Mouse (Mus musculus) midbrain, embryonic 15.5 days (tissue): ENCODE measurements around the gene Gm17359. TPM values are rescaled to one million over a fixed set of nuclear protein-coding genes. Genes with fewer than 3 reads are reported as not detected.

Source experiments
- ATAC-seq: fragments of 200-750 bp; cut with Nextera tagmentation; replicated peaks from 2 replicates; pipeline ENCODE4 v1.8.0; 2017; ENCODE audit warnings: moderate TSS enrichment
- H3K27ac ChIP-seq: fragments of 300-500 bp; sonication (generic); 2 replicates; pipeline ENCODE4 v1.5.1; 2015; ENCODE audit warnings: mild to moderate bottlenecking, inconsistent platforms
- H3K27me3 ChIP-seq: fragments of 300-500 bp; sonication (generic); replicated peaks from 2 replicates; pipeline ENCODE4 v1.6.1; 2015; ENCODE audit warnings: inconsistent platforms
- H3K36me3 ChIP-seq: fragments of 300-500 bp; sonication (generic); replicated peaks from 2 replicates; pipeline ENCODE4 v1.6.1; 2015; ENCODE audit warnings: inconsistent platforms
- H3K4me1 ChIP-seq: fragments of 300-500 bp; sonication (generic); 2 replicates; pipeline ENCODE4 v1.6.1; 2015; ENCODE audit warnings: inconsistent platforms
- H3K4me2 ChIP-seq: fragments of 300-500 bp; sonication (generic); 2 replicates; pipeline ENCODE4 v1.6.1; 2015; ENCODE audit warnings: inconsistent platforms, mild to moderate bottlenecking, moderate library complexity
- H3K4me3 ChIP-seq: fragments of 300-500 bp; sonication (generic); 2 replicates; pipeline ENCODE4 v1.5.1; 2015; ENCODE audit warnings: mild to moderate bottlenecking, inconsistent platforms
- H3K9ac ChIP-seq: fragments of 300-500 bp; sonication (generic); 2 replicates; pipeline ENCODE4 v1.6.1; 2015; ENCODE audit warnings: mild to moderate bottlenecking, inconsistent platforms
- H3K9me3 ChIP-seq: fragments of 300-500 bp; sonication (generic); 2 replicates; pipeline ENCODE4 v1.6.1; 2016; ENCODE audit warnings: inconsistent platforms
- WGBS: fragments of 180-500 bp; shearing (Covaris S2); methylation state at CpG from one replicate; pipeline ENCODE4 v1.1.7; 2015; ENCODE audit warnings: mixed read lengths; 5-methylcytosine and 5-hydroxymethylcytosine counted together
- polyA plus RNA-seq: library from polyadenylated mRNA; unstranded; fragments of >200 nt; fragmentation: Nextera tagmentation; extraction: Ambion mirVana; gene quantifications from 2 replicates; pipeline ENCODE4 v1.2.1, GENCODE M21; 2015

Gm17359 gene
- polyA plus RNA-seq, 1 experiment from 2014 or later: not detected

- peaks cover 12% of the 10 kb centered on the region for H3K4me1 ChIP-seq
- no peak for ATAC-seq
- no peak overlapping the region for H3K9ac ChIP-seq
- H3K4me2 ChIP-seq: no peak overlapping the region
- H3K9me3 ChIP-seq: no peaks in the 10 kb centered on the region
- H3K27ac ChIP-seq: no peak overlapping the region
- H3K27me3 ChIP-seq: no peaks in the 10 kb centered on the region
- no peak overlapping the region for H3K4me3 ChIP-seq
- H3K36me3 ChIP-seq: no peaks in the 10 kb centered on the region
Observed at GRCm38 (mm10) chr3:79311895-79312294, 24.6 kb upstream of the Gm17359 start.

- H3K36me3 ChIP-seq: no peaks in the 10 kb centered on the region
- peaks cover 12% of the 10 kb centered on the region for H3K4me1 ChIP-seq
- no peaks in the 10 kb centered on the region for H3K9me3 ChIP-seq
- H3K27ac ChIP-seq: peak overlapping the region; percentile 34; the same call in 1 of the 2 replicates
- H3K27me3 ChIP-seq: no peaks in the 10 kb centered on the region
- 39% methylated on average over 10 of the region's 10 CpGs for WGBS
- no peak overlapping the region for H3K9ac ChIP-seq
- no peak overlapping the region for H3K4me2 ChIP-seq
- peak; percentile 86 for ATAC-seq
- H3K4me3 ChIP-seq: no peak overlapping the region
Observed at GRCm38 (mm10) chr3:79314006-79314698, 22.3 kb upstream of the Gm17359 start.

- no peaks in the 10 kb centered on the region for H3K9me3 ChIP-seq
- no peaks in the 10 kb centered on the region for H3K36me3 ChIP-seq
- no peaks in the 10 kb centered on the region for H3K27me3 ChIP-seq
- no peak overlapping the region for H3K9ac ChIP-seq
- 35% methylated on average over 10 of the region's 10 CpGs for WGBS
- H3K27ac ChIP-seq: 0 out of 2 replicates have a peak overlapping the region, but pooled peaks have one; percentile 1
- peaks cover 14% of the 10 kb centered on the region; the same call in 1 of the 2 replicates for H3K4me1 ChIP-seq
- H3K4me3 ChIP-seq: no peak overlapping the region
- peak overlapping the region; percentile 10; the same call in 1 of the 2 replicates for H3K4me2 ChIP-seq
- peak; percentile 69 for ATAC-seq
Observed at GRCm38 (mm10) chr3:79324697-79325526, 11.5 kb upstream of the Gm17359 start.

- Histone ChIP-seq H3K27ac (no peak overlapping the region), H3K27me3 (no peaks in the 10 kb centered on the region), H3K9me3 (no peaks in the 10 kb centered on the region), H3K4me1 (peaks cover 6% of the 10 kb centered on the region; the same call in 1 of the 2 replicates), H3K36me3 (no peaks in the 10 kb centered on the region), H3K4me2 (no peak overlapping the region), H3K9ac (no peak overlapping the region), H3K4me3 (no peak overlapping the region)
- 14% methylated on average over 8 of the region's 8 CpGs for WGBS
- no peak for ATAC-seq
Observed at GRCm38 (mm10) chr3:79329691-79330315, 6.7 kb upstream of the Gm17359 start.

DNA sequence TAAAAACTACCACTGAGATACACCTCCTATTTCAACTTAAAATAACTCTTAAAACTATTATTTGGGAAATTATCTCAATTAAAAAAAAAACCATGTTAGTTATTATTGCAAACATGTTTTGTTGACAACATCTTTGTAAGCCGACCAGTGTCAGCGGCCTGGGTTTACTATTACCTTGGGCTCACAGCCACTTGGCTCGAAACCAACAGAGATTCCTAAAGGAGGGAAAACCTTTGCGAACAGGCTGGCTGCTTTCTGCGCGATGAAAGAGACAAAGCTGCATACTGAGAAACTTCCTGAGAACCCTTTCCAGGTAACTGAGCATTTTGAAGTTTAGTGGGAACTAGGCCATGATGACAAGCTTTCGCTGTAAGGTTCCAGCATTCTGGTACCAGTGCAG is 3.4 kb upstream of the Gm17359 start:
- Histone ChIP-seq H3K27ac (no peak overlapping the region), H3K4me2 (no peak overlapping the region), H3K9ac (no peak overlapping the region), H3K4me1 (no peaks in the 10 kb centered on the region), H3K36me3 (no peaks in the 10 kb centered on the region), H3K4me3 (no peak overlapping the region), H3K9me3 (no peaks in the 10 kb centered on the region), H3K27me3 (no peaks in the 10 kb centered on the region)
- ATAC-seq: no peak
- WGBS: 84% methylated on average over 7 of the region's 7 CpGs

DNA sequence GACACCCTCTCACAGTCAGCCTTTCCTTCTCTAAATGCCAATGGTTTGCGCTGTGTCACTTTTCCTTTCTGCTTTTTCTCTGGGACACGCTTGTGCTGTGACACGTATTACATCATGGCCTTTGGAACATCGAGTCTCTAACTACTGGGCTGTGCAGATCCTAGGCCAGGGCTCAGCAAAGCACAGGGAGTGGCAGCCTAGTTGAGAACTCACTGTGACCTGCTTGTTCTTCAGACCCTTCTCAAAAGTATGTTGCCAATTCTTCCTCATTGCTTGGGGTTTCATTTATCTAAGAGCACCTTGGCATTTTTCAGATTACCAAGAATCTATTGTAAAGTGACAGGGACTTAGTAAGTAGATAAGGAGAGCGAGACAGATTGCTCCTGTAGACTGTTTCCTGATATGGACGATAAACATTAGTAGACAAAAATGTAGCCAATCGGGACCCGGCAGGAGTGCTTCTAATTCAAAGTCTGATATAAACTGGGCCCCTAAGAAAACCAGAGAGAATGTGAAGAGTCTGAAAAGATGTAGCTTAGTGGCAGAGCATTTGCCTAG is 2.7 kb upstream of the Gm17359 start:
- H3K4me1 ChIP-seq: no peaks in the 10 kb centered on the region
- H3K9ac ChIP-seq: no peak overlapping the region
- no peaks in the 10 kb centered on the region for H3K9me3 ChIP-seq
- 93% methylated on average over 8 of the region's 8 CpGs for WGBS
- no peak overlapping the region for H3K4me3 ChIP-seq
- H3K27ac ChIP-seq: no peak overlapping the region
- ATAC-seq: no peak
- no peaks in the 10 kb centered on the region for H3K36me3 ChIP-seq
- no peak overlapping the region for H3K4me2 ChIP-seq
- H3K27me3 ChIP-seq: no peaks in the 10 kb centered on the region

- 63% methylated on average over 3 of the region's 3 CpGs for WGBS
- no peak for ATAC-seq
- no peak overlapping the region for H3K27ac ChIP-seq
Observed at GRCm38 (mm10) chr3:79340737-79341136, 4.3 kb downstream of the Gm17359 start.

GRCm38 (mm10) chr3:79342961-79343735 is 6.7 kb downstream of the Gm17359 start:
- ATAC-seq: no peak
- Histone ChIP-seq H3K4me2 (no peak overlapping the region), H3K4me1 (no peaks in the 10 kb centered on the region), H3K27me3 (no peaks in the 10 kb centered on the region), H3K4me3 (no peak overlapping the region), H3K36me3 (no peaks in the 10 kb centered on the region), H3K27ac (no peak overlapping the region), H3K9me3 (no peaks in the 10 kb centered on the region), H3K9ac (no peak overlapping the region)
- WGBS: 91% methylated on average over 17 of the region's 17 CpGs

More at GRCm38 (mm10) chr3:79340737-79341136, 4.3 kb downstream of the Gm17359 start:
- no peaks in the 10 kb centered on the region for H3K4me1 ChIP-seq
- H3K36me3 ChIP-seq: no peaks in the 10 kb centered on the region
- no peak overlapping the region for H3K4me3 ChIP-seq
- no peak overlapping the region for H3K9ac ChIP-seq
- H3K27me3 ChIP-seq: no peaks in the 10 kb centered on the region
- no peaks in the 10 kb centered on the region for H3K9me3 ChIP-seq
- H3K4me2 ChIP-seq: no peak overlapping the region

- no peak overlapping the region for H3K27ac ChIP-seq
- H3K4me2 ChIP-seq: no peak overlapping the region
- H3K27me3 ChIP-seq: no peaks in the 10 kb centered on the region
- WGBS: 78% methylated on average over 1 of the region's 1 CpGs
- no peaks in the 10 kb centered on the region for H3K4me1 ChIP-seq
- no peaks in the 10 kb centered on the region for H3K9me3 ChIP-seq
- H3K36me3 ChIP-seq: no peaks in the 10 kb centered on the region
- H3K4me3 ChIP-seq: no peak overlapping the region
- ATAC-seq: no peak
- H3K9ac ChIP-seq: no peak overlapping the region
Observed at GRCm38 (mm10) chr3:79349311-79349710, 12.8 kb downstream of the Gm17359 start.

GRCm38 (mm10) chr3:79358721-79359120 is 22.3 kb downstream of the Gm17359 start:
- no peak overlapping the region for H3K4me3 ChIP-seq
- H3K9me3 ChIP-seq: no peaks in the 10 kb centered on the region
- H3K36me3 ChIP-seq: no peaks in the 10 kb centered on the region
- H3K4me1 ChIP-seq: 0 out of 2 replicates have a peak, but pooled peaks cover 5% of the 10 kb centered on the region
- WGBS: 24% methylated on average over 4 of the region's 4 CpGs
- no peak overlapping the region for H3K4me2 ChIP-seq
- H3K9ac ChIP-seq: no peak overlapping the region
- no peaks in the 10 kb centered on the region for H3K27me3 ChIP-seq
- ATAC-seq: no peak
- H3K27ac ChIP-seq: no peak overlapping the region

DNA sequence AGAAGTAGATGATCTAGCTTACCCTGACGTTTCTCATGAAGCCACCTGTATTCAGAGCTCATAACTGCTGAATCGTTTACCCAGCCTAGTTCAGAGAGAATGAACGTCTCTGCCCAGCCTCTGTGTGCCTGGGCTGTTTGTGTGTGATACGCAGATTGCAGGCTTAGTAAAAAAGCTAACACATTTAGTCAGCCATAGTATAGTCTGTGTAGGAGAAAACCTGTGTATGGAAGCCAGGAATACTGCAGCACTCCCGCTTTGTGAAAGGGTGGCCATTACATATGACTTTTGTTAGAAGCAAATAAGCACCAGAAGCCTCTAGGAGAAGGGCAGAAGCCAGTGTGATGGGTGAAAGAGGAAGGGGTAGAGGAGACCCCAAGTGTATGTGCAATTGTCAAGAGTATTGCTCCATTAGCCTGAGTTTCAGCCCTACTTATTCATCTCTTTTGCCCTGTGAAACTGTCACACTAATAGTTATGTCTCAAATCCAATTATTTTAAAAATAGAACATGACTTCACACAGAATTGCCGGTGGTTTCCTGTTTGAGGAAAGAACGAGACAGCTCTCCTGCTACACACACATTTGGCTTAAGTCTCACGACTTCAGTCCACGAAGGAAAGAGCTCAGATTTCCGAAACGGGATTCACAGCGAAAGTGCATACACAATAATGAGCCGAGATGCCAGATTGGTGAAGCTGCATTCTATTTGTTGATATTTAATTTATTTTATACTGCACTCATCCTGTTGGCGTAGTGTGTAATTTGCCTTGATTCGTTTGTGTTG is 24.0 kb downstream of the Gm17359 start:
- no peaks in the 10 kb centered on the region for H3K9me3 ChIP-seq
- no peak; the same call in 1 of the 2 replicates for ATAC-seq
- 66% methylated on average over 15 of the region's 15 CpGs for WGBS
- H3K36me3 ChIP-seq: no peaks in the 10 kb centered on the region
- H3K4me3 ChIP-seq: no peak overlapping the region
- H3K9ac ChIP-seq: no peak overlapping the region
- H3K4me2 ChIP-seq: no peak overlapping the region
- no peaks in the 10 kb centered on the region for H3K27me3 ChIP-seq
- H3K4me1 ChIP-seq: 0 out of 2 replicates have a peak, but pooled peaks cover 5% of the 10 kb centered on the region
- H3K27ac ChIP-seq: no peak overlapping the region
